Mouse (Mus musculus): ENCODE results near the gene Runx3. TPM values are rescaled to one million over a fixed set of nuclear protein-coding genes. Genes with fewer than 3 reads are reported as not detected.

Runx3 gene
- total and polyA plus RNA-seq, 3 experiments, result 3.1 to 4.7 (median 4.0) TPM

GRCm38 (mm10) chr4:135220641-135221040 lies 100.2 kb downstream of the Runx3 start:
- DNase-seq, result no peak

GRCm38 (mm10) chr4:135221632-135222407 lies 101.4 kb downstream of the Runx3 start:
- DNase-seq, result no peak

- no peak for DNase-seq
Observed at GRCm38 (mm10) chr4:135223808-135224207, 103.4 kb downstream of the Runx3 start.

- DNase-seq, result no peak
Observed at GRCm38 (mm10) chr4:135226008-135226667, 105.7 kb downstream of the Runx3 start.

Other genes with a start within 250 kb of the Runx3 start
- gene Tmem50a, start 205.6 kb upstream of the Runx3 start, total RNA-seq (2021), result 100 to 1,000 TPM; 231 to 336 TPM
- gene Tmem50a, start 205.6 kb upstream of the Runx3 start, polyA plus RNA-seq (2012; rRNA removed), result 150 and 191 TPM in 2 replicates
- 100 to 1,000 TPM; 313 to 460 TPM for gene Rsrp1, start 197.1 kb upstream of the Runx3 start, total RNA-seq (2021)
- gene Rsrp1, start 197.1 kb upstream of the Runx3 start, polyA plus RNA-seq (2012; rRNA removed), result 2,634 and 2,855 TPM in 2 replicates
- 10 to 100 TPM; 85.5 to 97.8 TPM for gene Syf2, start 189.8 kb upstream of the Runx3 start, total RNA-seq (2021)
- gene Syf2, start 189.8 kb upstream of the Runx3 start, polyA plus RNA-seq (2012; rRNA removed), result 7.0 and 8.6 TPM in 2 replicates
- 100 to 1,000 TPM in 1 of 2 experiments, 10 to 100 TPM in 1; 80.4 to 120 TPM for gene Clic4, start 152.2 kb downstream of the Runx3 start, total RNA-seq (2021)
- gene Clic4, start 152.2 kb downstream of the Runx3 start, polyA plus RNA-seq (2012; rRNA removed), result 42.2 and 42.7 TPM in 2 replicates
- gene Srrm1, start 232.7 kb downstream of the Runx3 start, total RNA-seq (2021), result 100 to 1,000 TPM; 107 to 122 TPM
- 19.4 and 23.2 TPM in 2 replicates for gene Srrm1, start 232.7 kb downstream of the Runx3 start, polyA plus RNA-seq (2012; rRNA removed)